Mouse (Mus musculus): ENCODE results near the gene Samd8.

The Samd8 gene

GRCm38 (mm10) chr14:21831830-21832403 is 81.6 kb downstream of the Samd8 start:
- DNase-seq, result no peak

DNA sequence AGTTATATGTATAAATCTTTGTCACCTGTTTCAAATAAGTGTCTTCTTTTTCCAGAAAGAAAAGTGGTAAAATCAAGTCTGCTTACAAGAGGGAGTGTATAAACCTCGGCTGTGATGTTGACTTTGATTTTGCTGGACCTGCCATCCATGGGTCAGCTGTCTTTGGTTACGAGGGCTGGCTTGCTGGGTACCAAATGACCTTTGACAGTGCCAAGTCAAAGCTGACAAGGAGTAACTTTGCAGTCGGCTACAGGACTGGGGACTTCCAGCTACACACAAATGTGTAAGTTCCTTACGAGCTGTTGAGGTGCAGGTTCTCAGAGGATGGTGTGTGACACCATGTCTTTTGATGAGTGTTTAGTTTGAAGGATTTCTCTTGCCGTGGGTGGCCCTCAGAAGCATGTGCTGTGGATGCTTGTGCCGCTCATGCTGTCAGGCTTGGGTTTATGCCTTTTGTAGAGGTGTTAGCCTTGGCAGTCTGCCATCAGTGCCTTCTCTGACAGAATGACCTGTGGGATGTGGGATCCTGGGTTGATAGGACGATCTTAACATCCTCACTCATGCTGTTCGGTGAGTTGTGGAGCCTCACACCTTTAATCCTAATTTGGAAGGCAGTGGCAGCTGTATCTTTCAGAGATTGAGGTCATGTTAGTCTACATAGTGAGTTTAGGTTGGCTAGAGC is 88.1 kb downstream of the Samd8 start:
- DNase-seq, result no peak

DNA sequence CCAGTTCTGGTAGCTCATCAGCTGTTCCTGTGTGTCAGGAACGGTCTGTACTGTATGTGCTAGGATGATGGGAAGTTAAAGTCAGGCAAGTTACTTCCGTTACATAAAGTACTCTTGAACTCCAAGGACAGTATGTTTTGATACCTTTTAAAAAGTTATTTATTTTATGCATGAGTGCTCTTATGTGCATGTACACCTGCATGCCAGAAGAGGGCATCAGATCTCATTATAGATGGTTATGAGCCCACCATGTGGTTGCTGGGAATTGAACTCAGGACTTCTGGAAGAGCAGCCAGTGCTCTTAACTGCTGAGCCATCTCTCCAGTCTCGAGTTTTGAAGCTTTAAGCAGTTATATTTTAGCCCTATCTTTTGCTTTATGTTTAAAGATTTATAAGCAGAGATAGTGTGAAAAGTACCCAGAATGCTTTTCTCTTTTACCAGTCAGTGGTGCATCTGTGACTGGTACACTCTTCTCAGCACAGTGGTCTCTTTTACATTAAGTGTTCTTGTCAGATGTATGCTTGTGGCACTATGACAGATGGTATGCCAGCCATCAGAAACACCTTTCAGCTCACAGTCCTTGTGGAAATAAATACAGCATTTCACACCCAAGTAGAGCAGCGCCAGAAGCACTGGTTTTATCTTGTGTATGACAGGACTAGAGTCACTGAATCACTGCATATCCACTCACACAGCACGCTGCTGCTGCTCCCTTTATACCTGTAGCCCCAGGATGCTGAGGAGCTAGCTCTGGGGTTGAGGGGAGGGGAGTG is 91.7 kb downstream of the Samd8 start:
- DNase-seq, result no peak

DNA sequence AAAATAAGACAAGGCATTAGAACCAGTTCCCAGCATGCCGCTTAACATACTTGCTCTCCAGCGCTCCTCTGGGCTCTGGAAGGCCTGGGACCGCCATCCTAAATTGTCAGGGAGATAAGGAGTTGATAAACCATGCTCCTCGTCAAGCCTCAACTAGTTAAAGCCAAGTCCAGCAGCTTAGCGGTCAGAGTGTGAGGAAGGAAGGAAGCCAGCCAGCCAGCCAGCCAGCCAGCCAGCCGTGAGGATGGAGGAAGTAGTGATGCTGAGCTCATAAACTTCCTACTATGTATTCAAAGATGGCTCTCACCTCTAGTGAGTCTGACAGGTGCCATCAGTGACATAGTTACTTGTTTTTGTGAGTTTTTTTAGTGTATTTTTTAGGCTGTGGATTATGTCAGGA is 92.9 kb downstream of the Samd8 start:
- no peak for DNase-seq

DNA sequence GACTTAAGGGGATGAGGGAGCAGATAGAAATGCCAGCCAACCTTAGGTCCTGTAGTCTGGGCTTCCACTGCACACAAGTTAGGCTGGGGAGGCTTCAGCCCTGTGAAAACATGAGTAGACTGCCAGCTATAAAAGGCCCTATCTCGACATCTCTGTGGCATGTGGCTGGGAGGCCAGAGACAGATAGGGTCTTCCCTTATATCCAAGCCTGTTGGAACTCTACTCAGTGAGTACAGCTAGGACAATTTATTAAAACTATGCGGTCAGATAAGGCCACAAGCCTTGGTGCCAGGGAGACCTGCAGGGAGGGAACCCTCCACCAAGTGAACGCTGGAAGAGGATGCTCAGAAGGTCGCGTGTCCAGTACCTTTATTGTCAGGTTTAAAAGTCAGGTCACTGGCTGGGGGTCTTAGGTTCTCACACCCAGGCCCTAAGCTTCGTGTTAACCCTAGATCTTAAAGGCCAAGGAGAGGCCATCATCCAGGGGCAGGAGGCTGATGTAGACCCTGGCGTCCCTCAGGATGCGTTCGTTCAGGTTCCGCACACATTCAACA is 96.6 kb downstream of the Samd8 start:
- DNase-seq, result no peak

DNA sequence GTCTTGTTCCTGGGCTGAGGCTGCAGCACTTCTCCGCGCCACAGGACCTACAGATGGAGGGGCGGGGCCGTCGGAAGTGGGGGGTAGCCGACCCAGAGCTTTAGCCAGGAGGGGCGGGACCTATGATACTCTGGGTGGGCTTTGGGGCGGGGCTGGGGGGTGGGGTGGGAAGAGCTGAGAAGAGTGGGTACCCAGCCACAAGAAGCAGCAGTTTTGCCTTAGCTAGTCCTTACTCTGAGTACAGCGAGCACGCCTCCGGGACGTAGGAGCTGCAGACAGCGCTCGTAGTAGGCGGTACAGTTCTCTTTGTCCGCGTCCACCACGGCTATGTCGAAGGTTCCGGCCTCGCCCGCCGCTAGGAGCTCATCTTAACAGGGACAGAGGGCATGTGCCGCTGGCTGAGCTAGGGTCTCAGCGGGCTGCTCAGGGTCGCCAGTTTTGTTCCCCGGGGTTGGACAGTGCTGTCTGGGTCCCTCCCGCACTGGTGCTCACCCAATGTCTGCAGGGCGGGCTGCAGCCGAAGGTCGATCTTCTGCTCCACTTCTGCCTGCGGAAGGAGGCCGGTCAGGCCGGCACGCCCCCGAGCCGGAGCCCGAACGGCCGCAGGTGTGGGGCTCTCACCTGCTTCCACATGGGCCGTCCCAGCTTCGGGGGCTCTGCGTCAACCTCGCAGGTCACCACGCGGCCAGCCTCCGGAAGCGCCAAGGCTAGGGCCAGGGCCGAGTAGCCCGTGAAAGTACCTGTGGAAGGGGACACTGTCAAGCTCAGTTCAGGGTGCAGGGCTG is 97.2 kb downstream of the Samd8 start:
- peak; percentile 69 for DNase-seq

All from lung, postnatal 10 days (tissue).